Mouse (Mus musculus) MEL (cell line): Measurements from ENCODE around the gene Tbx3. TPM values are rescaled to one million over a fixed set of nuclear protein-coding genes. Genes with fewer than 3 reads are reported as not detected.

Source experiments
- DNase-seq: peaks from one replicate; pipeline ENCODE4 v3.0.0; 2011; ENCODE audit warnings: low read depth, low spot score
- H3K27ac ChIP-seq: 2 replicates; pipeline ENCODE4 v1.5.1; 2012; ENCODE audit warnings: low read depth, mild to moderate bottlenecking, control low read depth, low read length, moderate library complexity; ENCODE audit not compliant: control insufficient read depth
- H3K27me3 ChIP-seq, 2 experiments: fragments of 150-350 bp in 1 of 2; sonication (generic) in 1 of 2; 2 replicates each; pipeline ENCODE4 v1.6.1; 2012; ENCODE audit warnings: low read length in 2 of 2, mild to moderate bottlenecking in 2 of 2, improper control_type of control experiment in 1 of 2, moderate library complexity in 1 of 2; ENCODE audit not compliant: insufficient read depth in 2 of 2, control insufficient read depth in 1 of 2
- H3K36me3 ChIP-seq, 2 experiments: 2 replicates each; pipeline ENCODE4 v1.6.1; 2012 to 2014; ENCODE audit warnings: low read length in 2 of 2, improper control_type of control experiment in 1 of 2, inconsistent platforms in 1 of 2, mild to moderate bottlenecking in 1 of 2; ENCODE audit not compliant: insufficient read depth in 2 of 2, control insufficient read depth in 1 of 2
- H3K4me1 ChIP-seq, 2 experiments: fragments of 150-350 bp in 1 of 2; sonication (generic) in 1 of 2; 2 replicates each; pipeline ENCODE4 v1.6.1; 2012; ENCODE audit warnings: low read length in 2 of 2, improper control_type of control experiment in 1 of 2, mild to moderate bottlenecking in 1 of 2; ENCODE audit not compliant: insufficient read depth in 2 of 2, control insufficient read depth in 1 of 2
- H3K4me3 ChIP-seq, 2 experiments: fragments of 150-350 bp in 1 of 2; sonication (generic) in 1 of 2; 2 replicates each; pipeline ENCODE4 v1.5.1; 2012; ENCODE audit warnings: low read depth in 2 of 2, low read length in 2 of 2, mild to moderate bottlenecking in 2 of 2, moderate library complexity in 2 of 2, control low read depth in 1 of 2, improper control_type of control experiment in 1 of 2; ENCODE audit not compliant: control insufficient read depth in 1 of 2, insufficient read depth in 1 of 2
- H3K79me2 ChIP-seq: 2 replicates; pipeline ENCODE4 v1.6.1; 2012; ENCODE audit warnings: mild to moderate bottlenecking, low read length, moderate library complexity; ENCODE audit not compliant: control insufficient read depth, poor library complexity, insufficient read depth
- H3K9ac ChIP-seq: 2 replicates; pipeline ENCODE4 v1.6.1; 2012; ENCODE audit warnings: low read depth, mild to moderate bottlenecking, control low read depth, low read length, moderate library complexity; ENCODE audit not compliant: control insufficient read depth, poor library complexity, severe bottlenecking
- H3K9me3 ChIP-seq: fragments of 150-350 bp; sonication (generic); replicated peaks from 2 replicates; pipeline ENCODE4 v1.6.1; 2012; ENCODE audit warnings: mild to moderate bottlenecking, low read length, improper control_type of control experiment, moderate library complexity; ENCODE audit not compliant: insufficient read depth
- BHLHE40 ChIP-seq: IDR thresholded peaks from 2 replicates; pipeline ENCODE4 v1.6.1; 2012; ENCODE audit warnings: low read depth, mild to moderate bottlenecking, inconsistent platforms, low read length, improper control_type of control experiment, borderline replicate concordance
- CHD1 ChIP-seq: IDR thresholded peaks from 2 replicates; pipeline ENCODE4 v1.6.1; 2012; ENCODE audit warnings: low read depth, mild to moderate bottlenecking, inconsistent platforms, low read length, improper control_type of control experiment
- CTCF ChIP-seq, 3 experiments: IDR thresholded peaks in 2 of 3; conservative IDR thresholded peaks in 1 of 3; 2 replicates each; pipeline ENCODE4 v1.5.1; 2011 to 2012; ENCODE audit warnings: low read length in 3 of 3, low read depth in 2 of 3, mild to moderate bottlenecking in 2 of 3, improper control_type of control experiment in 1 of 3, inconsistent platforms in 1 of 3, mixed read lengths in 1 of 3, moderate library complexity in 1 of 3; ENCODE audit not compliant: control insufficient read depth in 1 of 3, insufficient read depth in 1 of 3, poor library complexity in 1 of 3, severe bottlenecking in 1 of 3
- E2F4 ChIP-seq: IDR thresholded peaks from 2 replicates; pipeline ENCODE4 v1.6.1; 2011; ENCODE audit warnings: low read depth, low read length, improper control_type of control experiment, borderline replicate concordance
- ETS1 ChIP-seq: IDR thresholded peaks from 2 replicates; pipeline ENCODE4 v1.6.1; 2012; ENCODE audit warnings: low read depth, mild to moderate bottlenecking, inconsistent platforms, low read length, improper control_type of control experiment, moderate library complexity
- GABPA ChIP-seq: IDR thresholded peaks from 2 replicates; pipeline ENCODE4 v1.6.1; 2012; ENCODE audit warnings: low read depth, mild to moderate bottlenecking, inconsistent platforms, low read length, improper control_type of control experiment, moderate library complexity
- GATA1 ChIP-seq: IDR thresholded peaks from 2 replicates; pipeline ENCODE4 v1.6.1; 2011; ENCODE audit warnings: low read depth, low read length, improper control_type of control experiment
- JUND ChIP-seq: IDR thresholded peaks from 2 replicates; pipeline ENCODE4 v1.6.1; 2011; ENCODE audit warnings: low read depth, mild to moderate bottlenecking, improper control_type of control experiment, low read length
- KAT2A ChIP-seq: conservative IDR thresholded peaks from 2 replicates; pipeline ENCODE4 v1.6.1; 2012; ENCODE audit warnings: low read depth, low read length, improper control_type of control experiment, inconsistent platforms
- MAZ ChIP-seq: IDR thresholded peaks from 2 replicates; pipeline ENCODE4 v1.6.1; 2012; ENCODE audit warnings: low read depth, mild to moderate bottlenecking, inconsistent platforms, low read length, improper control_type of control experiment
- MEF2A ChIP-seq: IDR thresholded peaks from 2 replicates; pipeline ENCODE4 v1.6.1; 2014; ENCODE audit warnings: low read depth, mild to moderate bottlenecking, inconsistent platforms, low read length, improper control_type of control experiment; ENCODE audit not compliant: poor library complexity, insufficient replicate concordance, severe bottlenecking; ENCODE audit errors: extremely low read depth
- MYB ChIP-seq: IDR thresholded peaks from 2 replicates; pipeline ENCODE4 v1.6.1; 2011; ENCODE audit warnings: mild to moderate bottlenecking, low read depth, low read length, improper control_type of control experiment
- POLR2A ChIP-seq, 2 experiments: IDR thresholded peaks; 2 replicates each; pipeline ENCODE4 v1.6.1; 2011 to 2012; ENCODE audit warnings: low read length in 2 of 2, mild to moderate bottlenecking in 2 of 2, control low read depth in 1 of 2, improper control_type of control experiment in 1 of 2, low read depth in 1 of 2, moderate library complexity in 1 of 2; ENCODE audit not compliant: control insufficient read depth in 1 of 2, insufficient read depth in 1 of 2, poor library complexity in 1 of 2
- RAD21 ChIP-seq: IDR thresholded peaks from 2 replicates; pipeline ENCODE4 v1.6.1; 2011; ENCODE audit warnings: mild to moderate bottlenecking, low read depth, low read length, improper control_type of control experiment
- RCOR1 ChIP-seq: IDR thresholded peaks from 2 replicates; pipeline ENCODE4 v1.6.1; 2012; ENCODE audit warnings: low read depth, mild to moderate bottlenecking, inconsistent platforms, low read length, improper control_type of control experiment
- SIN3A ChIP-seq: IDR thresholded peaks from 2 replicates; pipeline ENCODE4 v1.6.1; 2012; ENCODE audit warnings: low read length, improper control_type of control experiment, inconsistent platforms
- TBP ChIP-seq: IDR thresholded peaks from 2 replicates; pipeline ENCODE4 v1.8.0; 2011; ENCODE audit warnings: low read depth, low read length, improper control_type of control experiment
- USF2 ChIP-seq, 2 experiments: IDR thresholded peaks; 2 replicates each; pipeline ENCODE4 v1.6.1; 2011 to 2012; ENCODE audit warnings: improper control_type of control experiment in 2 of 2, low read length in 2 of 2, borderline replicate concordance in 1 of 2, inconsistent platforms in 1 of 2, low read depth in 1 of 2, mild to moderate bottlenecking in 1 of 2; ENCODE audit not compliant: insufficient read depth in 1 of 2
- ZC3H11A ChIP-seq: IDR thresholded peaks from 2 replicates; pipeline ENCODE4 v1.6.1; 2012; ENCODE audit warnings: low read depth, mild to moderate bottlenecking, inconsistent platforms, low read length, improper control_type of control experiment
- ZKSCAN1 ChIP-seq: IDR thresholded peaks from 2 replicates; pipeline ENCODE4 v1.6.1; 2012; ENCODE audit warnings: low read depth, mild to moderate bottlenecking, inconsistent platforms, low read length, improper control_type of control experiment, moderate library complexity
- ZMIZ1 ChIP-seq: IDR thresholded peaks from 2 replicates; pipeline ENCODE4 v1.6.1; 2012; ENCODE audit warnings: low read depth, mild to moderate bottlenecking, inconsistent platforms, low read length, improper control_type of control experiment, moderate library complexity
- ZNF384 ChIP-seq: IDR thresholded peaks from 2 replicates; pipeline ENCODE4 v1.6.1; 2012; ENCODE audit warnings: low read depth, mild to moderate bottlenecking, inconsistent platforms, low read length, improper control_type of control experiment
- polyA plus RNA-seq, 2 experiments: library from polyadenylated mRNA; stranded (reverse) in 1 of 2; unstranded in 1 of 2; fragments of >175 nt in 1 of 2; fragments of >200 nt in 1 of 2; gene quantifications; 2 replicates each; pipeline versions ENCODE4 v1.2.1 to v1.2.4; 2012; ENCODE audit warnings: low replicate concordance in 2 of 2, low read depth in 1 of 2; ENCODE audit not compliant: insufficient read length in 2 of 2, insufficient read depth in 1 of 2, missing spikeins in 1 of 2
- total RNA-seq: library from RNA; depleted of rRNA; stranded (reverse); fragments of 300-350 nt; gene quantifications from 2 replicates; pipeline ENCODE4 v1.2.3, GENCODE M21; 2012

Tbx3 gene
- total and polyA plus RNA-seq, 3 experiments, result not detected

- Histone ChIP-seq H3K27me3 (no peaks in the 10 kb centered on the region), H3K9me3 (no peaks in the 10 kb centered on the region), H3K9ac (no peak overlapping the region), H3K36me3 (no peaks in the 10 kb centered on the region), H3K79me2 (no peaks in the 10 kb centered on the region), H3K4me3 (no peak overlapping the region), H3K4me1 (no peaks in the 10 kb centered on the region), H3K27ac (no peak overlapping the region)
- DNase-seq, result no peak
- TF ChIP-seq KAT2A (no peak), GABPA (no peak), MAZ (no peak), ETS1 (no peak), POLR2A (IDR thresholded peaks at IDR 0.05; ENCODE audit: control insufficient read depth in 1 of 2, insufficient read depth in 1 of 2, low read depth in 1 of 2, low read length in 2 of 2, poor library complexity in 1 of 2) (no peak), ZKSCAN1 (no peak), TBP (no peak), RAD21 (no peak), CHD1 (no peak), GATA1 (no peak), RCOR1 (no peak), MEF2A (no peak), SIN3A (no peak), USF2 (IDR thresholded peaks at IDR 0.05; ENCODE audit: borderline replicate concordance in 1 of 2, insufficient read depth in 1 of 2, low read depth in 1 of 2, low read length in 2 of 2) (no peak), BHLHE40 (no peak), E2F4 (no peak), CTCF (IDR thresholded peaks at IDR 0.05 in 2 of 3, conservative IDR thresholded peaks at IDR 0.05 in 1 of 3; ENCODE audit: control insufficient read depth in 1 of 3, insufficient read depth in 1 of 3, low read depth in 2 of 3, low read length in 3 of 3, poor library complexity in 1 of 3, severe bottlenecking in 1 of 3) (no peak)
Observed at GRCm38 (mm10) chr5:119668191-119668912, 2.1 kb upstream of the Tbx3 start.

DNA sequence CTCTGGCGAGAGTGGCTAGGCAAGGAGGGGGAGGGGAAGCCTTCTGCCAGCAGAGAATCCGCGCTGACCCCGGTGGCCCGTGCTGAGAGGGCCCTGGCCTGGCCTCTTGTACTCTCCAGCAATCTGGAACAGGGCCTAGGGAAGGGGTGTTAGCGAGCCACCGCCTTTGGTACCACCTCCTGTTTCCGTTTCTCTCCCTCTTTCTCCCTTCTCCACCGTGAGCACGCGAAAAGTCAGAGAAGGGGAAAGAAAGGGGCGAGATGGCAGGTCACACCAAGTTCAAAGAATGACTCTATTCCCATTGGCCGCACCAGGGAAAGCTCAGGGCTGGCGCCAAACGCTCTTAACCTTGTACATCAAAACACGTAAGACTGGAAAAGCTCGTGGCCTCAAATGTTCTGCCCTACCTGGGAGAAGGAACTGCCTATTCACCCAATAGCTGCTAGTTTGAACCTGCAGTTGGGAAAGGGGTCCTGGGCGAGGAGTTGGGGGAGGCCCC lies 1.5 kb upstream of the Tbx3 start:
- no peaks in the 10 kb centered on the region for H3K9me3 ChIP-seq
- no peak for DNase-seq
- H3K4me1 ChIP-seq, result no peaks in the 10 kb centered on the region
- no peaks in the 10 kb centered on the region for H3K27me3 ChIP-seq
- no peak overlapping the region for H3K9ac ChIP-seq
- no peaks in the 10 kb centered on the region for H3K36me3 ChIP-seq
- no peak overlapping the region for H3K4me3 ChIP-seq
- no peaks in the 10 kb centered on the region for H3K79me2 ChIP-seq
- no peak for TF ChIP-seq MEF2A
- TF ChIP-seq TBP, result no peak
- no peak for TF ChIP-seq ZMIZ1
- TF ChIP-seq MYB, result no peak
- TF ChIP-seq CHD1, result no peak
- no peak for TF ChIP-seq ZNF384
- TF ChIP-seq ZC3H11A, result no peak
- no peak for TF ChIP-seq RAD21
- no peak for TF ChIP-seq JUND
- TF ChIP-seq, all 39 proteins: peak for 0
- H3K27ac ChIP-seq, result no peak overlapping the region
